Mouse (Mus musculus): ENCODE measurements around the gene Naa35.

Gene Naa35

GRCm38 (mm10) chr13:59671521-59671920, 86.5 kb downstream of the Naa35 start:
- DNase-seq (ENCODE audit: low spot score in 2 of 2), result no peak

GRCm38 (mm10) chr13:59672248-59672647, 87.2 kb downstream of the Naa35 start:
- no peak for DNase-seq (ENCODE audit: low spot score in 2 of 2)

- DNase-seq (ENCODE audit: low spot score in 2 of 2), result no peak
Observed at GRCm38 (mm10) chr13:59673597-59673996, 88.5 kb downstream of the Naa35 start.

- DNase-seq (ENCODE audit: low spot score in 2 of 2), result no peak
Observed at GRCm38 (mm10) chr13:59674215-59674614, 89.2 kb downstream of the Naa35 start.

- DNase-seq (ENCODE audit: low spot score in 2 of 2), result peak in 1 of 2 experiments; percentile 22
Observed at GRCm38 (mm10) chr13:59674761-59675150, 89.7 kb downstream of the Naa35 start.

- peak; percentile 34 to 59 for DNase-seq (ENCODE audit: low spot score in 2 of 2)
Observed at GRCm38 (mm10) chr13:59675151-59676011, 90.3 kb downstream of the Naa35 start, which contains the start of gene Golm1. Gene Golm1, minus strand, starts transcription at chr13:59675811.

GRCm38 (mm10) chr13:59676316-59677229, 91.5 kb downstream of the Naa35 start:
- DNase-seq (ENCODE audit: low spot score in 2 of 2), result peak in 1 of 2 experiments; percentile 22

- DNase-seq (ENCODE audit: low spot score in 2 of 2), result no peak
Observed at GRCm38 (mm10) chr13:59679306-59679705, 94.2 kb downstream of the Naa35 start.

GRCm38 (mm10) chr13:59679908-59680307, 94.8 kb downstream of the Naa35 start:
- no peak for DNase-seq (ENCODE audit: low spot score in 2 of 2)

GRCm38 (mm10) chr13:59682629-59683028, 97.6 kb downstream of the Naa35 start:
- DNase-seq (ENCODE audit: low spot score in 2 of 2), result no peak

GRCm38 (mm10) chr13:59685236-59685635, 100.2 kb downstream of the Naa35 start:
- no peak for DNase-seq (ENCODE audit: low spot score in 2 of 2)

Data from cerebellum, postnatal 4 days (tissue).